Mouse (Mus musculus): Measurements from ENCODE around the gene Myo3a.

- TF ChIP-seq CTCF (IDR thresholded peaks at IDR 0.05; ENCODE audit: low read depth) (no peak), EP300 (IDR thresholded peaks at IDR 0.05; ENCODE audit: low read depth) (no peak)
Measured at GRCm38 (mm10) chr2:22548421-22548820, 321.1 kb downstream of the Myo3a start.

Data from liver, embryonic 14.5 days (tissue).